Mouse (Mus musculus) spleen, adult 2 months (tissue): Measurements from ENCODE around the gene Vipr2. TPM values are rescaled to one million over a fixed set of nuclear protein-coding genes. Genes with fewer than 3 reads are reported as not detected.

ENCODE experiments used
- DNase-seq, 2 experiments: peaks; one replicate each; pipeline versions ENCODE4 v3.0.0 to v3.0.0-alpha.2; 2012 to 2021; ENCODE audit warnings: low spot score in 2 of 2, low read depth in 1 of 2
- H3K27ac ChIP-seq: fragments of 200-500 bp; 2 replicates; pipeline ENCODE4 v1.5.1; 2012; ENCODE audit warnings: low read length, inconsistent platforms; ENCODE audit not compliant: insufficient read depth
- H3K27me3 ChIP-seq: fragments of 200-500 bp; 2 replicates; pipeline ENCODE4 v1.6.1; 2012; ENCODE audit warnings: mild to moderate bottlenecking, moderate library complexity, low read length, inconsistent platforms; ENCODE audit not compliant: control insufficient read depth, insufficient read depth
- H3K36me3 ChIP-seq: fragments of 200-500 bp; 2 replicates; pipeline ENCODE4 v1.6.1; 2012; ENCODE audit warnings: mild to moderate bottlenecking, low read length, inconsistent platforms; ENCODE audit not compliant: control insufficient read depth, insufficient read depth
- H3K4me1 ChIP-seq: fragments of 200-500 bp; 2 replicates; pipeline ENCODE4 v1.6.1; 2011; ENCODE audit warnings: inconsistent platforms; ENCODE audit not compliant: control insufficient read depth, insufficient read depth, insufficient read length
- H3K4me3 ChIP-seq: fragments of 200-500 bp; 2 replicates; pipeline ENCODE4 v1.5.1; 2011; ENCODE audit warnings: mild to moderate bottlenecking, inconsistent platforms; ENCODE audit not compliant: insufficient read depth, insufficient read length; ENCODE audit errors: extremely low read depth
- CTCF ChIP-seq: fragments of 200-500 bp; IDR thresholded peaks from 2 replicates; pipeline ENCODE4 v1.5.1; 2011; ENCODE audit warnings: mild to moderate bottlenecking, inconsistent platforms; ENCODE audit not compliant: insufficient read depth, insufficient read length, insufficient replicate concordance; ENCODE audit errors: extremely low read depth
- POLR2A ChIP-seq: fragments of 200-500 bp; IDR thresholded peaks from 2 replicates; pipeline ENCODE4 v1.6.1; 2011; ENCODE audit warnings: low read depth, low read length, inconsistent platforms
- WGBS: fragments of 180-500 bp; shearing (Covaris S2); methylation state at CpG from one replicate; pipeline ENCODE4 v1.1.7; 2018; 5-methylcytosine and 5-hydroxymethylcytosine counted together
- polyA plus RNA-seq: library from polyadenylated mRNA; depleted of rRNA; stranded (reverse); fragments of >200 nt; gene quantifications from 2 replicates; pipeline ENCODE4 v1.2.3, GENCODE M21; 2012; rRNA removed

Vipr2 gene
- polyA plus RNA-seq, 1 experiment, result 0.22 TPM

GRCm38 (mm10) chr12:116181436-116182050 is 104.0 kb downstream of the Vipr2 start:
- Histone ChIP-seq H3K4me1 (no peaks in the 10 kb centered on the region), H3K27me3 (no peaks in the 10 kb centered on the region), H3K27ac (no peak overlapping the region), H3K4me3 (no peak overlapping the region), H3K36me3 (no peaks in the 10 kb centered on the region)
- DNase-seq, result no peak
- whole genome bisulfite sequencing, result 77% methylated on average over 4 of the region's 4 CpGs
- TF ChIP-seq POLR2A (no peak), CTCF (no peak)

GRCm38 (mm10) chr12:116182376-116182775 is 104.8 kb downstream of the Vipr2 start:
- Histone ChIP-seq H3K36me3 (no peaks in the 10 kb centered on the region), H3K27ac (no peak overlapping the region), H3K27me3 (no peaks in the 10 kb centered on the region), H3K4me1 (no peaks in the 10 kb centered on the region), H3K4me3 (no peak overlapping the region)
- no peak for DNase-seq
- TF ChIP-seq POLR2A (no peak), CTCF (no peak)

GRCm38 (mm10) chr12:116183212-116183935 is 105.8 kb downstream of the Vipr2 start:
- DNase-seq, result no peak
- no peaks in the 10 kb centered on the region for H3K36me3 ChIP-seq
- H3K27me3 ChIP-seq, result no peaks in the 10 kb centered on the region
- TF ChIP-seq CTCF (no peak), POLR2A (no peak)
- no peak overlapping the region for H3K4me3 ChIP-seq
- 86% methylated on average over 6 of the region's 6 CpGs for WGBS
- no peak overlapping the region for H3K27ac ChIP-seq
- no peaks in the 10 kb centered on the region for H3K4me1 ChIP-seq

GRCm38 (mm10) chr12:116193952-116194351 is 116.4 kb downstream of the Vipr2 start:
- no peak for DNase-seq
- H3K27ac ChIP-seq, result no peak overlapping the region
- H3K36me3 ChIP-seq, result no peaks in the 10 kb centered on the region
- TF ChIP-seq CTCF (no peak), POLR2A (no peak)
- 79% methylated on average over 6 of the region's 6 CpGs for WGBS
- no peaks in the 10 kb centered on the region for H3K27me3 ChIP-seq
- H3K4me1 ChIP-seq, result no peaks in the 10 kb centered on the region
- no peak overlapping the region for H3K4me3 ChIP-seq

- Histone ChIP-seq H3K4me1 (no peaks in the 10 kb centered on the region), H3K4me3 (no peak overlapping the region), H3K27ac (no peak overlapping the region), H3K36me3 (no peaks in the 10 kb centered on the region), H3K27me3 (no peaks in the 10 kb centered on the region)
- TF ChIP-seq POLR2A, result no peak
- no peak for TF ChIP-seq CTCF
- no peak for DNase-seq
Observed at GRCm38 (mm10) chr12:116194641-116195040, 117.1 kb downstream of the Vipr2 start.

Other genes with a start within 250 kb of the Vipr2 start
- 3.8 and 4.6 TPM in 2 replicates for gene Zfp386, start 30.0 kb upstream of the Vipr2 start, polyA plus RNA-seq
- 1.2 and 1.5 TPM in 2 replicates for gene Wdr60, start 185.3 kb downstream of the Vipr2 start, polyA plus RNA-seq
- not detected in 2 replicates for gene Gm11027, start 197.7 kb downstream of the Vipr2 start, polyA plus RNA-seq
- gene Esyt2, start 203.5 kb downstream of the Vipr2 start, polyA plus RNA-seq, result 7.6 and 8.8 TPM in 2 replicates